13 mouse cellular contexts compared by ENCODE assay signal in the genomic region with DNA sequence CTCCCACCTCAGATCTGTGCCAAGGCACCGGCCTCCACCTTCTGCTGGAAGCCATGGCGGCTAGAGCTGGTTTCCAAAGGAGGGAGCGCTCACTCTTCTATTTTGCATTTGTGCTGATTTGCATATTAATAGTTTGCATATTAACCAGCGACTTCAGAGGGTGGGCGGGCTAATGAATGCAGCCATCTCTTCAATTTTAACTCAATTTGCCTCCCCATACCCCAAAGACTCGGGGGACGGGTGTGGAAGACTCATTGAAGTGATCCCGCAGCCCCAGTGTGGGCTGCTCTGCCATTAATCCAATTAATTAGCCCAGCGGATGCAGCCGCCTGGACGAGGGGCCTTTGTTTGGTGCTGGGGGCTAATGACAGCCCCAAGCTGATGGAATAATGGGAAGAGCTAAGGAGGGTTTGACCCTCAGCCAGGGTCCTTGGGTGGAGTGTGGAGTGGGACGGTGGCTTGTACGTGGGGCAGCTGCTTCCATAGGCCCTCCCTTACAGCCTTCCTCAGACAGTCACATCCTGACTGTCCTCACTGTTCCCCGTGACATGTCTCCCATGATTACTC.
A peak's percentile ranks its signal among the peaks of the same experiment; 100 is the strongest.
DNase-seq lines count a peak whose midpoint lies in the region; ATAC-seq and TF ChIP-seq lines count a peak whose summit lies in the region.
"Had no signal": no experiment of that assay in that cellular context is flagged by ENCODE, and none has a peak within 500 bp of the region (broad histone marks: within the 10 kb centered on the region; RNA-seq: fewer than 3 reads in every experiment).

No protein-coding gene starts in this region.

- ATAC-seq in kidney, embryonic 15.5 days (replicated peaks; ENCODE audit: low FRiP score): no peak
- ATAC-seq in forebrain, embryonic 13.5 days: peak; percentile 91
- ATAC-seq in hindbrain, postnatal 0 days: peak; percentile 45; the same call in 1 of the 2 replicates
- ATAC-seq in neural tube, embryonic 15.5 days (ENCODE audit: low FRiP score): peak; percentile 31; the same call in 1 of the 2 replicates

- peak overlapping the region; percentile 20; the same call in 1 of the 2 replicates for H3K4me2 ChIP-seq in kidney, embryonic 15.5 days
- peak overlapping the region; percentile 46 for H3K4me2 ChIP-seq in forebrain, embryonic 13.5 days
- H3K4me2 ChIP-seq in hindbrain, postnatal 0 days (ENCODE audit: low read depth, low read length): peak overlapping the region; percentile 17; the same call in 1 of the 2 replicates
- peak overlapping the region; percentile 10; the same call in 1 of the 2 replicates for H3K4me2 ChIP-seq in neural tube, embryonic 15.5 days

- DNase-seq in kidney, postnatal 14 days: no peak
- peak; percentile 52 for DNase-seq in hindbrain, postnatal 0 days (ENCODE audit: low spot score)
- no peak for DNase-seq in layer of hippocampus, adult 9-11 months
- DNase-seq in cerebellum, adult 11-12 months: no peak
- DNase-seq in cerebellum, adult 8-10 months: no peak
- DNase-seq: adrenal gland, adult 8-10 months; kidney, postnatal 25 days; liver; right cerebral cortex, postnatal 14 days; thymus, postnatal 4 days had no signal

- H3K27ac ChIP-seq in kidney, embryonic 15.5 days: no peak overlapping the region
- peak overlapping the region; percentile 90 for H3K27ac ChIP-seq in forebrain, embryonic 13.5 days
- 0 out of 2 replicates have a peak overlapping the region, but pooled peaks have one; percentile 15 for H3K27ac ChIP-seq in hindbrain, postnatal 0 days
- no peak overlapping the region for H3K27ac ChIP-seq in neural tube, embryonic 15.5 days (replicated peaks)

- 16% methylated on average over 14 of the region's 14 CpGs for WGBS in kidney, embryonic 15.5 days
- WGBS in forebrain, embryonic 13.5 days: under 1% methylated on average over 14 of the region's 14 CpGs
- WGBS in hindbrain, postnatal 0 days: 20% methylated on average over 14 of the region's 14 CpGs
- WGBS in neural tube, embryonic 15.5 days: 9% methylated on average over 14 of the region's 14 CpGs

- peaks cover 40% of the 10 kb centered on the region for H3K27me3 ChIP-seq in kidney, embryonic 15.5 days
- peaks cover 39% of the 10 kb centered on the region for H3K27me3 ChIP-seq in forebrain, embryonic 13.5 days
- H3K27me3 ChIP-seq in hindbrain, postnatal 0 days (ENCODE audit: insufficient read depth, low read length): no peaks in the 10 kb centered on the region
- peaks cover 10% of the 10 kb centered on the region; the same call in 1 of the 2 replicates for H3K27me3 ChIP-seq in neural tube, embryonic 15.5 days (replicated peaks)

- H3K9me3 ChIP-seq in kidney, embryonic 15.5 days (replicated peaks): no peaks in the 10 kb centered on the region
- no peaks in the 10 kb centered on the region for H3K9me3 ChIP-seq in forebrain, embryonic 13.5 days (replicated peaks)
- H3K9me3 ChIP-seq in hindbrain, postnatal 0 days (ENCODE audit: low read length): 0 out of 2 replicates have a peak, but pooled peaks cover 5% of the 10 kb centered on the region
- H3K9me3 ChIP-seq in neural tube, embryonic 15.5 days (replicated peaks): no peaks in the 10 kb centered on the region

- H3K36me3 ChIP-seq in kidney, embryonic 15.5 days: no peaks in the 10 kb centered on the region
- no peaks in the 10 kb centered on the region for H3K36me3 ChIP-seq in forebrain, embryonic 13.5 days (ENCODE audit: poor library complexity, severe bottlenecking)
- H3K36me3 ChIP-seq in hindbrain, postnatal 0 days (ENCODE audit: insufficient read depth, low read length): no peaks in the 10 kb centered on the region
- no peaks in the 10 kb centered on the region for H3K36me3 ChIP-seq in neural tube, embryonic 15.5 days

- no peak overlapping the region for H3K9ac ChIP-seq in kidney, embryonic 15.5 days
- peak overlapping the region; percentile 41 for H3K9ac ChIP-seq in forebrain, embryonic 13.5 days
- no peak overlapping the region for H3K9ac ChIP-seq in hindbrain, postnatal 0 days (replicated peaks; ENCODE audit: low read length)
- H3K9ac ChIP-seq in neural tube, embryonic 15.5 days (replicated peaks): no peak overlapping the region; the same call in 1 of the 2 replicates

- no peak overlapping the region for H3K4me3 ChIP-seq in kidney, embryonic 15.5 days (replicated peaks)
- no peak overlapping the region for H3K4me3 ChIP-seq in forebrain, embryonic 13.5 days
- H3K4me3 ChIP-seq in hindbrain, postnatal 0 days (ENCODE audit: low read length): no peak overlapping the region
- no peak overlapping the region for H3K4me3 ChIP-seq in neural tube, embryonic 15.5 days (replicated peaks)

- peaks cover 14% of the 10 kb centered on the region for H3K4me1 ChIP-seq in kidney, embryonic 15.5 days
- H3K4me1 ChIP-seq in forebrain, embryonic 13.5 days: peaks cover 36% of the 10 kb centered on the region
- peaks cover 7% of the 10 kb centered on the region; the same call in 1 of the 2 replicates for H3K4me1 ChIP-seq in hindbrain, postnatal 0 days (ENCODE audit: insufficient read depth, low read length)
- peaks cover 16% of the 10 kb centered on the region for H3K4me1 ChIP-seq in neural tube, embryonic 15.5 days

- no peak for TF ChIP-seq CTCF in hindbrain, postnatal 0 days (IDR thresholded peaks at IDR 0.05; ENCODE audit: low read depth)

Comparison
In these comparisons a context has a peak if more than half of its experiments do, and no peak if none do; other contexts are left out.
1. H3K27ac ChIP-seq: peak in forebrain, embryonic 13.5 days (single experiment) and hindbrain, postnatal 0 days (single experiment); none in kidney, embryonic 15.5 days (single experiment) and neural tube, embryonic 15.5 days (single experiment).
2. Peak in every context shown above with its lines, with median percentiles within 50 percentile points of each other: H3K4me2 ChIP-seq.